Mouse (Mus musculus) cerebellum, adult 9-10 months (tissue): Measurements from ENCODE around the gene Kat2a.

Experiments used
- DNase-seq: peaks from one replicate; pipeline ENCODE4 v3.0.0; 2022

Kat2a gene

DNA sequence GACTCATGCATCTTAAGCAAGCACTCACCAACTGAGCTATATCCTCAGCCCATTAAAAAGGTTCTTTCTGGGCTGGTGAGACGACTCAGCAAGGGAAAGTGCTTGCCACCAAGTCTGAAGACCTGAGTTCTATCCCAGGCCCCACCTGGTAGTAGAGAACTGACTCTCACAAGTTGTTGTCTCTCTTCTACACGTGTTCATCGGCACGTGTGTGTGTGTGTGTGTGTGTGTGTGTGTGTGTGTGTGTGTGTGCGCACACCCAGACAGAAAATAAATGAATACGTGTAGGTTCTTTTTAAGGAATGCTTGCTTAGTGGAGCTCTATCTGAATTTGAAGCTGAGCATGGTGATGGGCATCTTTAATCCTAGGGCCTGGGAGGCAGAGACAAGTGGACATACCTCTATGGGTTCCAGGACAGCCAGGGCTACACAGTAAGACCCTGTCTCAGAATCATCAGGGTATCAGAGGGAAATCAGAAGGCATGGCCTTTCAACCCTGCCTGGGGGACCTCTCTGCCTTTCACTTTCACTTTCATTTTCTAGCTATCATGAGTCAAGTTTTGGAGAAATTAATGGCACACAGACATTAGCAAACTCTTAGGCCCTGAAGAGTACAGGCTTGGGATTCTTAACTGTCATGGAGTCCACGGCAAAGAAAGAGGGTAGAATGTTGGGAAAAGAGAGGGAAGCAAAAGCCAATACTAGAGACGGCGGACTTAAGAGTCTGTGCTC is 23.0 kb upstream of the Kat2a start:
- DNase-seq = no peak

DNA sequence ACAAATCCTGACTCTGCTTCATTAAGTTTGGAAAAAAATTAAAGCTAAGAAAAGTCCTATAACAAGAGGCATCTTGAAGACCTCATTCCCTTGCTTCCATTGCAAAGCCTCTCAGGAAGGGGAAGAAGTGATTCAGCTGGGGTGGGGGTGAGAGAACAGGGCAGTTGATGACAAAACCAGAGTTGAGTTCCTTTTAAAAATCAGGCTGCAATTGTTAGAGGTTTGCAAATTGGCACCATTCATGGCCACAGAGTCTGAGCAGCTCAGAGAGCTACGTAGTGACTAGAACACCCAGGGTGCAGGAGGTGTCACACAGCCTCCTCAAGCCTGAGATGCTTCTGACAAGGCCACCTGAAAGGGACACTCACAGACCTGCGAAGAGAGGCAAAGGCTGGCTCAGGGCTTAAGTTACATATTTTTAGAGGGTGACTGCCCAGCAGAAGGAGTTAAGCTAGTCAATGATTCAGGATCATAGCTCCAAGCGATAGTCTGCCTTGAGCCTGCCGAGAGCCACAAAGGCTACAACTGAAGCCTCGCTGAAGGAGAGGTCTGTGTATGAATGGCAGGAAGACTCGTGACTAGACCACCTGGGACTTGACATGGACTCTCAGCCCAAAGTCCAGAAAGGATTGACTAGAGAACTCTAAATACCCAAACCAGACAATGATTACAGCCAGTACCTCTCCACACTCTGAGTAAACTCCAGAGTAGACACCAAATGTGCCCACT is 18.4 kb upstream of the Kat2a start:
- no peak for DNase-seq

DNA sequence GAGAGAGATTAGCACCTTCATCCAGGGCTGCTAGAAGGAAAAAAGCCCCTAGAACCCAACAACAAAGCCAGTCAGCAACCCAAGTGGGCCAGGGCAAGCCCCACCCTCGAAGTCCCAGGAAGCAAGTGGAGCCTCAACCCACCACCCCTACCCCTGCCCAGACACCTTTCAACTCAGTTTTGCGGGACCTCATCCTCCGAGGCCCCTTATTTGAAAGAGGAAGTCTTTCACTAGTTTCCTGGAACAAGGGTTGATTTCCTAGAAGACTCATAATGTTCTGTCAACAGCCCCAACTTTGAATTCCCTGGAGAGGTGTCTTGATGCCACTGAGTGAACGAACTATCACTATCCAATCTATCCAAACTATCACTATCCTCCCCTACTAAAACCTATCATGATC is 17.7 kb upstream of the Kat2a start:
- no peak for DNase-seq

DNA sequence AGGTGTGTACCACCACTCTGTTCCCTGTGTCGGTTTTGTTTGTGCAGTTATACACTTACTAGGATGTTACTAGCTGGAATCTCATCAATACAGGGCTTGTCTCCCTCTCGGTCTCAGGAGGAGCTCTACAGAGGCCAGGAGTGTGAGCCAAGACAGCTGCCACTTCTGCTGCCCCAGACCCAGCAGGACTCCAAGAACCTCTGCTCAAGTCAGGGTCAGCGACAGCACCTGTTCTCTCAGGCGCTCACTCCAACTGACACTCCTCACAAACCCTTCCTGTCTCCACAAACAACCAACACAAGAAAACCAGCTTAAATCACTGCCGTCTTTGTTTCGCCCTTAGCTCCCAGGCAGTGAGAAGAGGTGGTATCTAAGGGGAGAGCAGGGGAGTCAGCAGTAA is 16.3 kb upstream of the Kat2a start:
- DNase-seq = no peak

DNA sequence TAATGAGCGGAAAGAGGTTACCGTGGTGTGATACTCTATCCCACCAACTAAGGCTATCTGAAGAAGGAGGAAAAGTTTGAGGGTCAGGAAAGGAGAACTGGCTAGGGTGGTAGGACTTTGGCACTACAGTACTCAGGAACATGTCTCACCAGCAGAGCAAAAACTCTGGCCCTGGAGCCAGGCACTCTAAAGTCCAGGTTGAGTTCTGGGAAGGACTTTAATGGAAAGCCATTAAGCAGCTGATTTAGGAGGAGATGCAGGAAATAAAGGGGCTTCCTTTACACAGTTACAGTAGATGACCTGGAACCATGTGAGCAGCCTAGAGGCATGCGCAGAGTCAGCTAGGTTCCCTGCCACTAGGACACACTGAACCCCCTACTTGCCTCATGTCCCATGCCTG is 14.9 kb upstream of the Kat2a start:
- DNase-seq = no peak

DNA sequence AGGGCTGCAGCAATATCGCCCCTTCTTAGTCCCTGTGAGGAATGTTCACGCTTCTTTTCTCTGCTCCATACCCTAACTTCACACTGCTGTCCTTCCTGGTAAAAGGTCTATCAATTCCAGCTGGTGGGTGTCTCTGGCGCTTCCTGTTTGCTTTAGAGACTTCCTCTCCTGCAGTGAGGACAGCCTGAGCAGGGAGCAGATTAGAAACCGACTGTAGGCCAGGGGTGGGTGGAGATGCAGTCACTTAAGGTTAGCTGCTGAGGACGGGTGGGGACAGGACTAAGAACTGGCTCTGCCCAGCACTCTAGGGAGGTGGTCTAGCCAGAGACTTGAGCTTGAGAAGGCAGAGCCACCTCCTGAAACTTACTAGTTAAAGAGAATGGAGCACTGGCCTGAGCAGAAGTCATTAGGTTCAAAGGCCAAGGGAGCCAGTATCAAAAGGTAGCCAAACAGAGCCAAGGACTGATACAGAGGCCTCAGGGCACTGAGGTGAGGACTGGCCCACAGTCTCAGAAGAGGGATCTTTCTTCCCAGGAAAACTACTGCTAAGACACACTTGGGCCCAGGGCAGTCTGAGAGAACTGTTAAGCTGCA is 12.8 kb upstream of the Kat2a start:
- DNase-seq = no peak

DNA sequence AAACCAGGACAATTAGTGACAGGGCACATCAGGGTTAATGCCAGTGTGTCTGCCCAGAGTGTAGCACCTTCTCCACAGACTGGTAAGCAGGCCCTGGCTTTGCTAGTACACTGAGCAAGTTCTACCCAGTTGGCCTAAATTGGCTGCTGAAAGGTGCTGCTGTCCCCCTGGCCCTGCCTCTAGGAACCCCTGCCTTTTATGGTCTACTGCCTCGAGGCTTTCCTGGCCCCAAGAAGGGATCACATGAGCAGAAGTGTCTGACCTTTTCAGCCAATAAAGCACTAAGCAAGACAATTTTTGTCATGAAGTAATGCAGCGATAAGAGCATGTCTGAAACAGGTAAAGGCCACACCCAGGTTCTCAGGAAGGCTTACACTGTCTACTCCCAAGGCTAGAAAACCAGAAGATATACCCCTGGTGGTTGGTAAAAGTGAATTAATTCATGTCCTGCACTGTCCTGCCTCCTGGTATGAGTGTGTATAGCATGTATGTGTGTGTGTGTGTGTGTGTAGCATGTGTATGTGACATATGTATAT is 10.3 kb upstream of the Kat2a start:
- DNase-seq = no peak

DNA sequence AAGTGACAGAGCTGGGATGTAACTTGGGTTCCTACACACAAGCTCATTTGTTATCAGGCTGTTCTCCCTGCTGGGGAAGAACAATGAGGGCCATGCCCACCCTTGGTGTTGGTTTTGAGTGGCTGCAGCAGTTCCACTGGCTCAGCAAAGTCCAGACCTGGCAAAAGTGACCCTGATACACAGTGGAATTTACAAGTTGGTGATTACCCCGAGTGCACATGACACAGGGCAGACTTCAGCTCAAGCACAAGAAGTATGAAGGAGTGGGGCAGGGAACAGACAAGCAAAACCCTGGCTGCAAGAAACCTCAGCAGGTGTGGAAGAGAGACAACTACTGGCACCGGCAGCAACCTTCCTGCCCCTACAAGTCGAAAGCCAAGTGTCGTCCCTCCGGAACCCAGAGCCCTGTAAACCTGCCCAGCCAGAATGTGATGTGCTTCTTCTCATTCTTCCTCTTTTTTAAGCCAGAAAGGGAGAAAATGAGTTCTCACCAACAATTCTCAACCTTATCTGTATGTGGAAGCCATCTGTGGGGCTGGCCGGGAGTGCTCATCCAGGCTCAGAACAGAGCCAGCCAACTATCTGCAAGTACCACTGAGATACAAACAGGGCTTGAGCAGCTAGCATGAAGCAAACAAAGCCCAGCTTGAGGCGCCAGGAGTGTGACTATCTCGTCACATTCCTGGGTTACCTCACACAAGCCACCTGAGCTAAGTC is 9.7 kb upstream of the Kat2a start:
- DNase-seq = no peak

DNA sequence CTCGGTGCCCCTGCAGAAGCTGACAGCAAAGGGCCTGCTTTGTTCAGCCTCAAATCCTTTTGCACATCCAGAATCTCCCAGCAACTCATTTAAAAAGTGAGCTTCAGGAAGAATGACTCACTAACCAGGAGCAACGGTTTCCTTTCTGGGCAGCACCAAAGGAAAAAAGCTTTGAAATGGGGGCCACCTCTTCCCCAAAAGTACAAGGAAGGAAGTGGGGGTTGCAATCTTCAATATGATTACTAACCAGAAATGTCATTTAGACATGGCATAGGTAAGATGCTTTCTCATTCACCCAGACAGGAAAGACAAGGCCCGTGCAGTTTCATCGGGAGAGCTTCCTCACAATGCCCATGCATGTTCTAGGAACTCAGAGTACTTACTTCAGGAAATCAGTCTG is 9.0 kb upstream of the Kat2a start:
- no peak for DNase-seq

DNA sequence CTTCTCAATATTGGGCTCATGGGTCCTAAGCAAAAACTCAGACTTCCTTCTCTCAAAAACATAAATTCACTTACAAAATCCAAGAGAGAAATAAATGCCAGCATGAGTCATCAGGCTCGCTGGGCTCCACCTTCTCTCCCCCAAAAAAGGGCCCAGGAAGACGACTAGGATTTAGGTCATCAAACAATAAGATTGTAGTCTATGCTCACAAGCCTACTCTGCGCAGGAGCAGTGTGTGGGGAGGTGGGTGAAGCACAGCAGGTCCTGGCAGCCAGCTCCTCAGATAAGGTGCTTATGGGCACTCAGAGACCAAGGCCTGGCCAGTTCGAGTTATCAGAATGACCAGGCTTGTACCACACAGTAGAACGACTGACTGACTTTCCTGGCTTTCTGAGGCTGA is 8.1 kb upstream of the Kat2a start:
- DNase-seq = no peak

DNA sequence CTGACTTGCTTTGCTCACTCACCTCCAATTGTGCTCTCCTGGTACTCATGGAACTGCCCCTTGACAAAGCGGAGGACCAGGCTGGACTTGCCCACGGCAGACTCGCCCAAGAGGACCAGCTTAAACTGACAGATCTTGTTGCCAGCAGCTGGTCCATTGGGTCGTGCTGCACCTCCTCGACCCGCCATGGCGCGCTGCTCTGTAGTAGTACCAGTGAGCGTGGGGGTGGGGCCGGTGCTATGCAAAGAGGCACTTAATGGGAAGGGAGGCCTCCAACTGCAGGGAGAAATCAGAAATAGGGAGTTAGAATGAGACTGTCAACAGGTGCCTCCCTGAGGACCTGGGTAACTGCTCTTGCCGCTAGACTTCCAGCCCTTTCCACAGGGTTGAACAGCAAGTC is 7.6 kb upstream of the Kat2a start:
- no peak for DNase-seq

DNA sequence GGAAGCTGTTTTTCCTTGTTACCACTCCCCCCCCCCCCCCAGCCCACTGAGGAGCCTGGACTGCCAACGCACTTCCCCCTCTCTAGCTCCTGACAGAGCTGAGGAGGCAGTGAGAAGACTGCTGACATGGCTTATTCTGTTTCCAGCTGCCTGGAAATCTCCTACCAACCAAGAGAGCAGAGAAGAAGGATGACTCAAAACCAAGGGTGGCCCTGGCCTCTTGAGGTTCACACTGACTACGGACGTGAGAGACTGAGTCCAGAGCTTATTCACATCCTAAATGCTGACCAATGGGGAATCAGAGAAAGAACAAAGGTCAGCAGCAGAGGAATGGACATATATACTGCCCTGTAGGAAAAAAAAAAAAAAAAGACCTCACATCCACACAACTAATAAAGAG is 7.0 kb upstream of the Kat2a start:
- no peak for DNase-seq

DNA sequence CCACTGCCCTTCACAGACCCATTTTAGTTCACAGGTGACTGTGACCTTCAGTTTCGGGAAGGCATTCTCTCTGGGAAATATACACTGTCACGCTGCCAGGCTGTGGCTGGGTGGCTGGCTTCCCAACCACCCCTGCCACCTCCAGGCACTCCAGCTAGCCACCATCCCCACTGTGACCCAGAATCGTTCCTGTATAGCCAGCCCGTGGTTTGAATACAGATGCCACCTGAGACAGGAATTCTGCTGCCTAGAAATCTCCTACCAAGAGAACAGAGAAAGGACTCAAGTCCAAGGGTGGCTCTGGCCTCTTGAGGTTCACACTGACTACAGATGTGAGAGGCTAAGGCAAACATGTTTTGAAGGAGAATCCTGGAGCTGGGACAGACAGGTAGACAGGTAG is 6.6 kb upstream of the Kat2a start:
- no peak for DNase-seq

DNA sequence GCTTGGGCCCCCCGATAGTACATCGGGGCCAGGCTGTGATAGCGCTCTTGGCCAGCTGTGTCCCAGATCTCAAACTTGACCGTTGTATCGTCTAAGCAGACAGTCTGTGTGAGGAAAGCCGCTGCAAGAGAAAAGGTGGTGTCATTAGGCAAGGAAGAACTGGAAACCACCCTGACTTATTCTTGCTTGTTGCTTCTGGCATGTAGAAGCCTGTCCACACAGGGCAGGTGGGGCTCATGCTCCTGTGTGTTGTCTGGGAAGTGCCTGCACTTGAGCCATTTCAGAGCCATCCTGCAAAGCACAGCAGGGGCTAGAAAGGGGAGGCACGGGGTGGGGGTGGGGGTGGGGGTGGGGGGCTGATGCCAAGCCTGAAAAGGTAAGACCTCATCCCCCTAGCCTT is 6.2 kb upstream of the Kat2a start:
- no peak for DNase-seq

DNA sequence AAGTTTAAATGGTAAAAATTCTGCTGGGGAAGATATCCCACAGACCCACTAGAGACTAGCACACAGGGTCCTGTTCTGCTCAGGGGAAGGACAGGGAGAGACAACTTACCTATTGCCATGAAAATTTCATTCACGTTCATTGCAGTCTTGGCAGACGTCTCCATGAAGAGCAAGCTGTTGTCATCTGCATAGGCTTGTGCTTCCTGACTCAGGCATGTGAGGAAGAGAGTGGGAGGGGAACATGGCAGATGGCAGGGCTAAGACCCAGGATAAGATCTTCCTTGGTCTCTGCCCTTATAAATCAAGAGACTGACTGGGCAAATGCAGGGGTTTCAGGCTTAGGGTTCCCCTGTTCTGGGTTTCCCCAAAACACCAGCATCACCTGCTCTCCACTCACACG is 4.4 kb upstream of the Kat2a start:
- no peak for DNase-seq

DNA sequence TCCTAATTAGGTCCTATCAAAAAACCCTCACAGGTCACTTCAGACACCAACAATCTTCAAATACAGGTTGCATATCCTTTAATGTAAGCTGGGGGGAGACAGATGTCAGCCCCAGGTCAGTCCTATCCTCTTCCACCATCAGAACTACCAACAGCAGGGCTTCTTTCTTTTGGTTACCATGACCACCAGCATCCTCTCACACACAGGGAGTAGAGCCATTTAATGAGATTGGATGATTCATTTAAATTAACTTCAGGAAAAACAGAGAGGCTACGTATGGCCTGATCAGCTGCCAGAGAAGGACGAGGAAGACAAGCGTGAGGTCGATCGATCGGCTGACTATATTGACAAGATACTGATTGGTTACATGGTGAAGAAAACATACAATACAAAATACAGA is 2.7 kb upstream of the Kat2a start:
- DNase-seq = no peak

DNA sequence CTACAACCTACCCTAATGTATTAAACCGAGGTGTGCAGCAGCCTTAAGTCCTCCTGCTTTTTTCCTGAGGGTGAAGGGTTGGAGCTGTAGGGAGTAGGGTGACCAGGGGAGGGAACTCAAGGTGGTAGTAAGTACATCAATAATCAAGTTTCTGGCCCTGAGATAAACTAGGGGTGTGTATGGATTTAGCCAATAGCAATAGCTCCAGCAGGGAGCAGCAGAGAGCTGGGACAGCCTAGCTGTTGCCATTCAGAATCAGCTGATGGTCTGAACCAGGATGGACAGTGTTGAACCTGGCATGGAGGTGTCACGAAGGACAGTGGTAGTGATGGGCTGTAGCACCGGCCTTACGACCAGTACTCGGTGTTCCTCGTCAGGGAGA is 2.3 kb upstream of the Kat2a start:
- peak; percentile 82 for DNase-seq

DNA sequence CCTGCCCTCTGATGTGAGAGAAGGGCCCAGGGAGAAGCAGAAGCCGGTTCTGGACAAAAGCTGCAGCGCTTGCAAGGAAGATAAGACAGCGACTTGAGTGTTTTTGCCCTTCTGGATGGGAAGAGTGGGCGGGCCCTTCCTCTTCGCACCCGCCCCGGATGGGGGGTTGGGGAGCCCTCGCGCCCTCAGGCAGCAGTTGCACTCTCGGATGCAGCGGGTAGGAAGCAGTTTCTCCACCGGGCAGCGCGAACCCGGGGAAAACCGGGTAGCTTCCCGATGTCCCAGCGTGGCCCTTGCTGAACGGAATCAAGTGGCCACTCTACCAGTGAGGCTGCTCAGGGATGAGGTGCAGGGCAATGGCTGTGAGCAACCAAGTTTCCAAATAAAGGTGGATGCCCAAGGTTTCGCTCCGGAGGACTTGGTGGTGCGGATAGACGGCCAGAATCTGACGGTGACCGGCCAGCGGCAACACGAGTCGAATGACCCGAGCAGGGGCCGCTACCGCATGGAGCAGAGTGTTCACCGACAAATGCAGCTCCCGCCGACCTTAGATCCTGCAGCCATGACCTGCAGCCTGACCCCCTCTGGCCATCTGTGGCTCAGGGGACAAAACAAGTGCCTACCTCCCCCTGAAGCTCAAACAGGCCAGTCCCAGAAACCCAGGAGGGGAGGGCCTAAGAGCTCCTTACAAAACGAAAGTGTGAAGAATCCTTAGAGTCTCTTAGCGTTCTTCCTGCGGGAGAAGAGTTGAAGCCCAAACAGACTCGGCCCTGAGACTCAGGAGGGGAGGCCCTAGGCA is 1.7 kb upstream of the Kat2a start, which contains the start of gene Hspb9:
Gene Hspb9 (plus strand): TSS at position 116 of the 799 bp plus-strand sequence.
- no peak for DNase-seq

DNA sequence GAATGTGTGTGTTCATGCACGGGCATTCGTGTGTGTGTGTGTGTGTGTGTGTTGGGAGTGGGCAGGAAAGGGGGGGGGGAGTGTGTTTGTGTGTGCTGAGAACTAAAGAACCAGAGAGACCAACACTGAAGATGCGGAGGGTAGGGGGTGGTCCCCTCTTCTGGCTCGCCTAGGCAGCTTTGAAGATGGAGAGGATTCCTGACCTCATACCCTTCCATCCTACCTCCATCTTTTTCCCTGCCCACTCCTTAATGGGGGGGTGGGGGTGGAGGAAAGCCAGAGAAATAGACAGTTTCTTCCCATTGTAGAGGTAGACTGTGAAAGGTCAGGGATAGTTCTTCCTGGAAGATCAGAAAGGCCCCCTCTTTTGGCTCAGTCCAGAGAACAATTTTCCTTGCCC is 909 bp upstream of the Kat2a start:
- no peak for DNase-seq

DNA sequence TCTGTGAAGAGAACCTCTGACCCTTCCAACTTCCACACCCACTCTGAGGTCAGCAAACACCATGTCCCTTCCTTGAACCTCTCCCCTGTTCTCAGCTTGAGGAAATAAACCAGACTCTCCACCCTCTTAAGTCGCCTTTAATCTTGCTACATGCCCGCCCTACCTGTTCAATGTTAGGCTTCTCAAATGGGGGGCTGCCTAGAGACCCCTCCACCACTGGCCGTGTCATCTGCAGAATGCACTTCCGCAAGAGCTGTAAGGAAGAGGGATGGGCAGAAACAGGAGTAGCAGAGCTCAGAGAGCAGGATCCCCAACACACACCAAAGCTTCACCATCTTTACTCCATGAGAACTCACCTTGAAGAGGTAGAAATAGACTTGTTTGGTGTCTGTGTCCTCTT is 1.3 kb downstream of the Kat2a start:
- DNase-seq = no peak

DNA sequence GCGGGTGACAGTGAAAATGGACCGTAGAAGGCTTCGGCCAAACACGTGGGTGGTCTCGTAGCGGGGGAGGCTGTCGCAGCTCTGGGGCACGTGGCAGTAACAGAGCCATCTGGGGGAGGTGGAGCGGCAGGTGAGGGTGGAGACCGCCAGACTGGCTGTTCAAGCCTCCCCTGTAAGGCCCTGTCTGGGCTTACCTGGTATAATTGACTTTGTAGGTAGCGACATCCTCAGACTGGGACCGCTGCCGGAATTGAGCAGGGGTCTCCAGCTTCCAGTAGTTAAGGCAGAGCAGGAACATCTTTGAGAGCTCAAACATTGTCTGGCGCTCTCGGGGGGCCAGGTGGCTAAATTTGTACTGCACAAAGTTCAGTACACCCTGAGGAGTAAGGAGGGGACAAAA is 1.7 kb downstream of the Kat2a start:
- no peak for DNase-seq

DNA sequence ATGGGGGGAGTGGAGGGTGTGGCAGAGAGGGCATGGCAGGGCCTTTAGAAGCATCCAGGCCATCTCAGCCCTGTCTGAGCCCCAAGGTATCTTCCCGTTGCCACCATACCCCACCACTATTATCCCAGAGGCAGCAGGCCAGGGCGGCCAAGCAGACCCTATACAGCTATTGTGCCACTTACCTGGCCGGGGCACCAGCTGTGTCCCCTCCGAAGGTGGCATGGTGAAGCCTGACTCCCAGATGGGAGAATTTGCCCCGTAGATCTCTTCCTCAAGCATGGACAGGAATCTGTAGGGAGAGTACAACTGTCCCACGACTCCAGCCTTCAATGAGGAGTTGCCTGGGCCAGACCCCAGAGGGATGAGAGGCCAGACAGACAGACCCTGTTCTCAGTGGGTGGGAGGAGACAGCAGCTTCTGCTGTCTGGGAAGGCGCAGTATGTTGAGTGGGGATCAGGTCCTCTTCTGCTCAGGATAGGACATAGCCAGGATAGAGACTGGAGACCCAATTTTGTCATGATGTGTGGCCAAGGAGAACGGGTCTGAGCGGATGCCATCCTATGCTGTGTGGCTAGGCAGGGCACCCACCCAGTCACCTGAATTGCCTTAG is 3.0 kb downstream of the Kat2a start:
- DNase-seq = no peak
